Mouse (Mus musculus) CH12.LX (cell line): Measurements from ENCODE around the gene Bag1. TPM values are rescaled to one million over a fixed set of nuclear protein-coding genes. Genes with fewer than 3 reads are reported as not detected.

Source experiments
- DNase-seq: peaks from one replicate; pipeline ENCODE4 v3.0.0-alpha.2; 2013; ENCODE audit errors: extremely low read depth
- H3K27ac ChIP-seq: 2 replicates; pipeline ENCODE4 v1.5.1; 2012; ENCODE audit warnings: low read depth, mild to moderate bottlenecking, control low read depth, moderate library complexity; ENCODE audit not compliant: insufficient read depth
- H3K27me3 ChIP-seq: replicated peaks from 2 replicates; pipeline ENCODE3; 2012; ENCODE audit warnings: inconsistent platforms
- H3K36me3 ChIP-seq, 2 experiments: replicated peaks in 1 of 2; 2 replicates each; pipeline versions ENCODE3 to v1.6.1; 2012; ENCODE audit warnings: inconsistent platforms in 1 of 2, low read length in 1 of 2, mild to moderate bottlenecking in 1 of 2, mixed read lengths in 1 of 2, moderate library complexity in 1 of 2; ENCODE audit not compliant: control insufficient read depth in 1 of 2, insufficient read depth in 1 of 2
- H3K4me1 ChIP-seq, 2 experiments: 2 replicates each; pipeline ENCODE4 v1.6.1; 2012; ENCODE audit warnings: inconsistent platforms in 1 of 2, moderate library complexity in 1 of 2; ENCODE audit not compliant: insufficient read depth in 2 of 2, control insufficient read depth in 1 of 2
- H3K4me2 ChIP-seq: 2 replicates; pipeline ENCODE4 v1.6.1; 2012; ENCODE audit warnings: low read depth, mild to moderate bottlenecking, control low read depth; ENCODE audit not compliant: poor library complexity, insufficient read depth, severe bottlenecking
- H3K4me3 ChIP-seq, 3 experiments: fragments of 150-350 bp in 1 of 3; sonication (generic) in 1 of 3; replicated peaks in 1 of 3; 2 replicates each; pipeline versions ENCODE3 to v1.5.1; 2011 to 2012; ENCODE audit warnings: low read depth in 2 of 3, low read length in 2 of 3, mild to moderate bottlenecking in 2 of 3, moderate library complexity in 2 of 3, control low read depth in 1 of 3, improper control_type of control experiment in 1 of 3, inconsistent platforms in 1 of 3, mixed read lengths in 1 of 3; ENCODE audit not compliant: poor library complexity in 1 of 3
- H3K79me2 ChIP-seq: replicated peaks from 2 replicates; pipeline ENCODE4 v1.6.1; 2012; ENCODE audit warnings: mild to moderate bottlenecking, moderate library complexity; ENCODE audit not compliant: control insufficient read depth, poor library complexity, insufficient read depth, severe bottlenecking; ENCODE audit errors: extremely low read depth
- H3K9ac ChIP-seq: 2 replicates; pipeline ENCODE4 v1.6.1; 2012; ENCODE audit warnings: low read depth, mild to moderate bottlenecking, control low read depth, moderate library complexity; ENCODE audit not compliant: insufficient read depth
- H3K9me3 ChIP-seq: replicated peaks from 2 replicates; pipeline ENCODE3; 2012; ENCODE audit warnings: low read length, inconsistent platforms, mixed read lengths
- CHD1 ChIP-seq: IDR thresholded peaks from 2 replicates; pipeline ENCODE4 v1.6.1; 2012; ENCODE audit warnings: low read depth, low read length, improper control_type of control experiment, inconsistent platforms
- CHD2 ChIP-seq: IDR thresholded peaks from 2 replicates; pipeline ENCODE4 v1.6.1; 2011; ENCODE audit warnings: low read length, improper control_type of control experiment
- CTCF ChIP-seq, 2 experiments: IDR thresholded peaks in 1 of 2; conservative IDR thresholded peaks in 1 of 2; 2 replicates each; pipeline ENCODE4 v1.5.1; 2011 to 2012; ENCODE audit warnings: low read depth in 2 of 2, low read length in 2 of 2, improper control_type of control experiment in 1 of 2, inconsistent platforms in 1 of 2, mild to moderate bottlenecking in 1 of 2, moderate library complexity in 1 of 2
- ELF1 ChIP-seq: IDR thresholded peaks from 2 replicates; pipeline ENCODE4 v1.6.1; 2014; ENCODE audit warnings: low read depth, mild to moderate bottlenecking, inconsistent platforms, low read length, improper control_type of control experiment
- EP300 ChIP-seq: IDR thresholded peaks from 2 replicates; pipeline ENCODE4 v1.6.1; 2011; ENCODE audit warnings: low read length, improper control_type of control experiment
- ETS1 ChIP-seq: conservative IDR thresholded peaks from 2 replicates; pipeline ENCODE4 v1.6.1; 2012; ENCODE audit warnings: low read depth, mild to moderate bottlenecking, inconsistent platforms, low read length, improper control_type of control experiment, moderate library complexity
- GABPA ChIP-seq: IDR thresholded peaks from 2 replicates; pipeline ENCODE4 v1.6.1; 2012; ENCODE audit warnings: low read depth, low read length, improper control_type of control experiment, inconsistent platforms; ENCODE audit not compliant: insufficient replicate concordance
- HCFC1 ChIP-seq: IDR thresholded peaks from 2 replicates; pipeline ENCODE4 v1.6.1; 2012; ENCODE audit warnings: low read depth, mild to moderate bottlenecking, inconsistent platforms, low read length, improper control_type of control experiment
- IRF4 ChIP-seq: IDR thresholded peaks from 2 replicates; pipeline ENCODE4 v1.6.1; 2014; ENCODE audit warnings: low read depth, mild to moderate bottlenecking, inconsistent platforms, low read length, improper control_type of control experiment
- JUND ChIP-seq: conservative IDR thresholded peaks from 2 replicates; pipeline ENCODE4 v1.6.1; 2011; ENCODE audit warnings: low read depth, low read length, improper control_type of control experiment
- KAT2A ChIP-seq: IDR thresholded peaks from 2 replicates; pipeline ENCODE4 v1.6.1; 2012; ENCODE audit warnings: low read length, improper control_type of control experiment, inconsistent platforms; ENCODE audit not compliant: insufficient replicate concordance
- MAFK ChIP-seq: IDR thresholded peaks from 2 replicates; pipeline ENCODE4 v1.6.1; 2011; ENCODE audit warnings: low read length, improper control_type of control experiment; ENCODE audit not compliant: insufficient replicate concordance
- MAX ChIP-seq: IDR thresholded peaks from 2 replicates; pipeline ENCODE4 v1.6.1; 2011; ENCODE audit warnings: low read length, improper control_type of control experiment
- MEF2A ChIP-seq: IDR thresholded peaks from 2 replicates; pipeline ENCODE4 v1.6.1; 2014; ENCODE audit warnings: low read depth, mild to moderate bottlenecking, inconsistent platforms, low read length, improper control_type of control experiment, borderline replicate concordance
- MYC ChIP-seq: IDR thresholded peaks from 2 replicates; pipeline ENCODE4 v1.6.1; 2011; ENCODE audit warnings: low read depth, mild to moderate bottlenecking, improper control_type of control experiment, low read length
- NELFE ChIP-seq: IDR thresholded peaks from 2 replicates; pipeline ENCODE4 v1.6.1; 2011; ENCODE audit warnings: low read depth, low read length, improper control_type of control experiment
- NRF1 ChIP-seq: IDR thresholded peaks from 2 replicates; pipeline ENCODE4 v1.6.1; 2014; ENCODE audit warnings: low read depth, mild to moderate bottlenecking, inconsistent platforms, low read length, improper control_type of control experiment, moderate library complexity
- PAX5 ChIP-seq: IDR thresholded peaks from 2 replicates; pipeline ENCODE4 v1.6.1; 2012; ENCODE audit warnings: low read length, inconsistent platforms, mixed read lengths
- POLR2AphosphoS2 ChIP-seq: IDR thresholded peaks from 2 replicates; pipeline ENCODE4 v1.6.1; 2011; ENCODE audit warnings: low read depth, low read length, improper control_type of control experiment
- RCOR1 ChIP-seq: conservative IDR thresholded peaks from 2 replicates; pipeline ENCODE4 v1.6.1; 2012; ENCODE audit warnings: low read depth, mild to moderate bottlenecking, inconsistent platforms, low read length, improper control_type of control experiment
- SIN3A ChIP-seq: IDR thresholded peaks from 2 replicates; pipeline ENCODE4 v1.6.1; 2012; ENCODE audit warnings: low read length, improper control_type of control experiment, inconsistent platforms
- TCF12 ChIP-seq: IDR thresholded peaks from 2 replicates; pipeline ENCODE4 v1.6.1; 2014; ENCODE audit warnings: low read depth, mild to moderate bottlenecking, inconsistent platforms, low read length, improper control_type of control experiment
- UBTF ChIP-seq: IDR thresholded peaks from 2 replicates; pipeline ENCODE4 v1.6.1; 2012; ENCODE audit warnings: low read depth, mild to moderate bottlenecking, inconsistent platforms, low read length, improper control_type of control experiment, moderate library complexity
- USF1 ChIP-seq: IDR thresholded peaks from 2 replicates; pipeline ENCODE4 v1.6.1; 2014; ENCODE audit warnings: low read depth, mild to moderate bottlenecking, inconsistent platforms, low read length, improper control_type of control experiment
- ZMIZ1 ChIP-seq: IDR thresholded peaks from 2 replicates; pipeline ENCODE4 v1.6.1; 2012; ENCODE audit warnings: low read depth, mild to moderate bottlenecking, inconsistent platforms, low read length, improper control_type of control experiment
- dilution Hi-C: fragments of 300-500 bp; cut with MboI; formaldehyde crosslinking; loops from 2 replicates; pipeline ENCODE4 v1.14.3; 2020; ENCODE audit warnings: low sequenced_read_pairs; ENCODE audit not compliant: extremely low pct_unique_long_range_greater_than_20kb, extremely low pct_ligation_motif_present
- in situ Hi-C: fragments of 300-500 bp; cut with MboI; formaldehyde crosslinking; loops from 3 replicates; pipeline ENCODE4 v1.14.3; 2019; ENCODE audit warnings: low sequenced_read_pairs, low pct_ligation_motif_present, low pct_unique_long_range_greater_than_20kb, mixed read lengths
- polyA plus RNA-seq: library from polyadenylated mRNA; unstranded; fragments of >175 nt; gene quantifications from 2 replicates; pipeline ENCODE4 v1.2.1, GENCODE M21; 2012; ENCODE audit warnings: low read depth; ENCODE audit not compliant: insufficient read length
- total RNA-seq, 2 experiments: library from RNA; depleted of rRNA; stranded (reverse); fragments of 300-350 nt in 1 of 2; fragments of >200 nt in 1 of 2; gene quantifications; 2 replicates each; pipeline ENCODE4 v1.2.3; 2012 to 2014

Bag1 gene
- total and polyA plus RNA-seq, 3 experiments, result 105 to 161 (median 149) TPM

- H3K27me3 ChIP-seq, result no peaks in the 10 kb centered on the region
- H3K36me3 ChIP-seq, result peaks cover 23 to 66% of the 10 kb centered on the region in 2 experiments
- no peak for TF ChIP-seq MYC
- TF ChIP-seq MEF2A, result no peak
- TF ChIP-seq NRF1, result no peak
- no peak for TF ChIP-seq ELF1
- TF ChIP-seq CHD1, result no peak
- TF ChIP-seq CTCF (conservative IDR thresholded peaks at IDR 0.05 in 1 of 2, IDR thresholded peaks at IDR 0.05 in 1 of 2; ENCODE audit: low read depth in 2 of 2, low read length in 2 of 2), result no peak
- TF ChIP-seq CHD2, result no peak
- TF ChIP-seq POLR2AphosphoS2, result no peak
- no peak for TF ChIP-seq PAX5
- TF ChIP-seq MAX, result no peak
- TF ChIP-seq TCF12, result no peak
- TF ChIP-seq SIN3A, result no peak
- no peak for TF ChIP-seq JUND
- TF ChIP-seq KAT2A, result no peak
- TF ChIP-seq EP300, result no peak
- no peak for TF ChIP-seq UBTF
- no peak for TF ChIP-seq NELFE
- H3K4me2 ChIP-seq, result peak overlapping the region; percentile 79
- in situ Hi-C loops (no loop called here), dilution Hi-C loops (no loop called here)
- peaks cover 9 to 35% of the 10 kb centered on the region in 2 experiments; a peak in 3 of 4 replicates for H3K4me1 ChIP-seq
- H3K9me3 ChIP-seq, result no peaks in the 10 kb centered on the region
- peak overlapping the region; percentile 94 for H3K9ac ChIP-seq
- peak overlapping the region; percentile 89 to 97 (median 95) for H3K4me3 ChIP-seq
- H3K27ac ChIP-seq, result no peak overlapping the region
- peak; percentile 19 for DNase-seq
- H3K79me2 ChIP-seq, result peaks cover 28% of the 10 kb centered on the region
These were observed 1.5 kb downstream of the Bag1 start for GRCm38 (mm10) chr4:40946516-40947121.

GRCm38 (mm10) chr4:40943651-40944050 is 4.4 kb downstream of the Bag1 start:
- dilution Hi-C loops, result no loop called here
- Histone ChIP-seq H3K4me2 (no peak overlapping the region), H3K79me2 (peaks cover 20% of the 10 kb centered on the region), H3K4me1 (peaks cover 5 to 21% of the 10 kb centered on the region in 2 experiments; a peak in 3 of 4 replicates), H3K9ac (no peak overlapping the region), H3K36me3 (peaks cover 41 to 72% of the 10 kb centered on the region in 2 experiments), H3K27ac (no peak overlapping the region), H3K4me3 (no peak overlapping the region), H3K27me3 (no peaks in the 10 kb centered on the region), H3K9me3 (peaks cover 14% of the 10 kb centered on the region)
- in situ Hi-C loops, result no loop called here
- TF ChIP-seq IRF4 (no peak), MAFK (no peak), RCOR1 (no peak), ELF1 (no peak), EP300 (no peak), HCFC1 (no peak), CHD2 (no peak), GABPA (no peak), ZMIZ1 (no peak), ETS1 (no peak), USF1 (no peak)
- DNase-seq, result peak; percentile 7
